Mouse (Mus musculus) small intestine, adult 2 months (tissue): ENCODE results near the gene Nedd9.

Experiments
- CTCF ChIP-seq: fragments of 200-500 bp; IDR thresholded peaks from 2 replicates; pipeline ENCODE4 v1.5.1; 2012; ENCODE audit warnings: low read depth, mild to moderate bottlenecking, control low read depth, inconsistent platforms, low read length, moderate library complexity, mixed read lengths; ENCODE audit not compliant: insufficient replicate concordance, insufficient read length; ENCODE audit errors: extremely low read depth
- POLR2A ChIP-seq: fragments of 200-500 bp; IDR thresholded peaks from 2 replicates; pipeline ENCODE4 v1.6.1; 2012; ENCODE audit warnings: low read depth, mild to moderate bottlenecking, control low read depth, inconsistent platforms, low read length, moderate library complexity

GRCm38 (mm10) chr13:41512243-41512642 is 25.1 kb upstream of the Nedd9 start:
- TF ChIP-seq CTCF (no peak), POLR2A (no peak)
